Mouse (Mus musculus): ENCODE data around the gene Slco6c1. TPM values are rescaled to one million over a fixed set of nuclear protein-coding genes. Genes with fewer than 3 reads are reported as not detected.

The Slco6c1 gene
- not detected in 2 replicates for polyA plus RNA-seq (2012; rRNA removed)

- H3K4me3 ChIP-seq (ENCODE audit: insufficient read depth, low read depth, low read length), result no peak within 1 kb of the TSS
- no peaks in the 10 kb centered on the region for H3K4me1 ChIP-seq (ENCODE audit: control insufficient read depth, insufficient read depth, low read length)
- no peak for DNase-seq
- H3K27ac ChIP-seq (ENCODE audit: insufficient read depth, low read depth, low read length), result no peak within 1 kb of the TSS
- H3K27me3 ChIP-seq (replicated peaks; ENCODE audit: control insufficient read depth, insufficient read depth, low read length), result no peaks in the 10 kb centered on the region
- H3K36me3 ChIP-seq (ENCODE audit: control insufficient read depth, insufficient read depth, low read length), result no peaks in the 10 kb centered on the region
- TF ChIP-seq POLR2A (IDR thresholded peaks at IDR 0.05; ENCODE audit: low read depth, low read length) (no peak), CTCF (conservative IDR thresholded peaks at IDR 0.05; ENCODE audit: insufficient read depth, insufficient read length, low read depth, low read length) (no peak)
- 87% methylated on average over 6 of the region's 6 CpGs for WGBS
These were observed at the start of gene Slco6c1 for GRCm38 (mm10) chr1:97128201-97128600. Gene Slco6c1 (minus strand): TSS chr1:97128301.

- Histone ChIP-seq H3K4me3 (ENCODE audit: insufficient read depth, low read depth, low read length) (no peak overlapping the region), H3K4me1 (ENCODE audit: control insufficient read depth, insufficient read depth, low read length) (no peaks in the 10 kb centered on the region), H3K27ac (ENCODE audit: insufficient read depth, low read depth, low read length) (no peak overlapping the region), H3K36me3 (ENCODE audit: control insufficient read depth, insufficient read depth, low read length) (no peaks in the 10 kb centered on the region), H3K27me3 (replicated peaks; ENCODE audit: control insufficient read depth, insufficient read depth, low read length) (no peaks in the 10 kb centered on the region)
- DNase-seq, result no peak
- TF ChIP-seq CTCF (conservative IDR thresholded peaks at IDR 0.05; ENCODE audit: insufficient read depth, insufficient read length, low read depth, low read length) (no peak), POLR2A (IDR thresholded peaks at IDR 0.05; ENCODE audit: low read depth, low read length) (no peak)
- 55% methylated on average over 1 of the region's 1 CpGs for WGBS
These were observed 89.1 kb downstream of the Slco6c1 start for GRCm38 (mm10) chr1:97038982-97039381.

- peak; percentile 11 for DNase-seq
- 1% methylated on average over 2 of the region's 2 CpGs for WGBS
- no peak for TF ChIP-seq POLR2A (IDR thresholded peaks at IDR 0.05; ENCODE audit: low read depth, low read length)
- TF ChIP-seq CTCF (conservative IDR thresholded peaks at IDR 0.05; ENCODE audit: insufficient read depth, insufficient read length, low read depth, low read length), result no peak
- no peaks in the 10 kb centered on the region for H3K36me3 ChIP-seq (ENCODE audit: control insufficient read depth, insufficient read depth, low read length)
- no peak overlapping the region for H3K27ac ChIP-seq (ENCODE audit: insufficient read depth, low read depth, low read length)
- H3K4me1 ChIP-seq (ENCODE audit: control insufficient read depth, insufficient read depth, low read length), result no peaks in the 10 kb centered on the region
- H3K4me3 ChIP-seq (ENCODE audit: insufficient read depth, low read depth, low read length), result no peak overlapping the region
- no peaks in the 10 kb centered on the region for H3K27me3 ChIP-seq (replicated peaks; ENCODE audit: control insufficient read depth, insufficient read depth, low read length)
These were observed 89.6 kb downstream of the Slco6c1 start for GRCm38 (mm10) chr1:97038548-97038947.

- no peak for DNase-seq
- WGBS, result 53% methylated on average over 2 of the region's 2 CpGs
- Histone ChIP-seq H3K4me3 (ENCODE audit: insufficient read depth, low read depth, low read length) (no peak overlapping the region), H3K4me1 (ENCODE audit: control insufficient read depth, insufficient read depth, low read length) (no peaks in the 10 kb centered on the region), H3K27me3 (replicated peaks; ENCODE audit: control insufficient read depth, insufficient read depth, low read length) (no peaks in the 10 kb centered on the region), H3K27ac (ENCODE audit: insufficient read depth, low read depth, low read length) (no peak overlapping the region), H3K36me3 (ENCODE audit: control insufficient read depth, insufficient read depth, low read length) (no peaks in the 10 kb centered on the region)
- TF ChIP-seq POLR2A (IDR thresholded peaks at IDR 0.05; ENCODE audit: low read depth, low read length), result no peak
- TF ChIP-seq CTCF (conservative IDR thresholded peaks at IDR 0.05; ENCODE audit: insufficient read depth, insufficient read length, low read depth, low read length), result no peak
These were observed 90.1 kb downstream of the Slco6c1 start for GRCm38 (mm10) chr1:97037955-97038354.

GRCm38 (mm10) chr1:97021388-97021787 lies 106.7 kb downstream of the Slco6c1 start:
- H3K27ac ChIP-seq (ENCODE audit: insufficient read depth, low read depth, low read length), result no peak overlapping the region
- WGBS, result 42% methylated on average over 2 of the region's 2 CpGs
- no peak overlapping the region for H3K4me3 ChIP-seq (ENCODE audit: insufficient read depth, low read depth, low read length)
- DNase-seq, result no peak
- H3K36me3 ChIP-seq (ENCODE audit: control insufficient read depth, insufficient read depth, low read length), result no peaks in the 10 kb centered on the region
- H3K27me3 ChIP-seq (replicated peaks; ENCODE audit: control insufficient read depth, insufficient read depth, low read length), result no peaks in the 10 kb centered on the region
- TF ChIP-seq CTCF (conservative IDR thresholded peaks at IDR 0.05; ENCODE audit: insufficient read depth, insufficient read length, low read depth, low read length) (no peak), POLR2A (IDR thresholded peaks at IDR 0.05; ENCODE audit: low read depth, low read length) (no peak)
- no peaks in the 10 kb centered on the region for H3K4me1 ChIP-seq (ENCODE audit: control insufficient read depth, insufficient read depth, low read length)

GRCm38 (mm10) chr1:97019404-97019803 lies 108.7 kb downstream of the Slco6c1 start:
- no peaks in the 10 kb centered on the region for H3K4me1 ChIP-seq (ENCODE audit: control insufficient read depth, insufficient read depth, low read length)
- WGBS, result 42% methylated on average over 1 of the region's 1 CpGs
- no peak overlapping the region for H3K4me3 ChIP-seq (ENCODE audit: insufficient read depth, low read depth, low read length)
- DNase-seq, result no peak
- no peak for TF ChIP-seq CTCF (conservative IDR thresholded peaks at IDR 0.05; ENCODE audit: insufficient read depth, insufficient read length, low read depth, low read length)
- TF ChIP-seq POLR2A (IDR thresholded peaks at IDR 0.05; ENCODE audit: low read depth, low read length), result no peak
- no peaks in the 10 kb centered on the region for H3K27me3 ChIP-seq (replicated peaks; ENCODE audit: control insufficient read depth, insufficient read depth, low read length)
- H3K27ac ChIP-seq (ENCODE audit: insufficient read depth, low read depth, low read length), result no peak overlapping the region
- H3K36me3 ChIP-seq (ENCODE audit: control insufficient read depth, insufficient read depth, low read length), result no peaks in the 10 kb centered on the region

GRCm38 (mm10) chr1:97018978-97019377 lies 109.1 kb downstream of the Slco6c1 start:
- H3K4me1 ChIP-seq (ENCODE audit: control insufficient read depth, insufficient read depth, low read length), result no peaks in the 10 kb centered on the region
- H3K27ac ChIP-seq (ENCODE audit: insufficient read depth, low read depth, low read length), result no peak overlapping the region
- TF ChIP-seq CTCF (conservative IDR thresholded peaks at IDR 0.05; ENCODE audit: insufficient read depth, insufficient read length, low read depth, low read length) (0 out of 2 replicates have a peak, but pooled peaks have one; percentile 15), POLR2A (IDR thresholded peaks at IDR 0.05; ENCODE audit: low read depth, low read length) (no peak)
- H3K27me3 ChIP-seq (replicated peaks; ENCODE audit: control insufficient read depth, insufficient read depth, low read length), result no peaks in the 10 kb centered on the region
- no peak overlapping the region for H3K4me3 ChIP-seq (ENCODE audit: insufficient read depth, low read depth, low read length)
- peak; percentile 53 for DNase-seq
- H3K36me3 ChIP-seq (ENCODE audit: control insufficient read depth, insufficient read depth, low read length), result no peaks in the 10 kb centered on the region

Measured in kidney, adult 2 months (tissue).